In the genomic region with DNA sequence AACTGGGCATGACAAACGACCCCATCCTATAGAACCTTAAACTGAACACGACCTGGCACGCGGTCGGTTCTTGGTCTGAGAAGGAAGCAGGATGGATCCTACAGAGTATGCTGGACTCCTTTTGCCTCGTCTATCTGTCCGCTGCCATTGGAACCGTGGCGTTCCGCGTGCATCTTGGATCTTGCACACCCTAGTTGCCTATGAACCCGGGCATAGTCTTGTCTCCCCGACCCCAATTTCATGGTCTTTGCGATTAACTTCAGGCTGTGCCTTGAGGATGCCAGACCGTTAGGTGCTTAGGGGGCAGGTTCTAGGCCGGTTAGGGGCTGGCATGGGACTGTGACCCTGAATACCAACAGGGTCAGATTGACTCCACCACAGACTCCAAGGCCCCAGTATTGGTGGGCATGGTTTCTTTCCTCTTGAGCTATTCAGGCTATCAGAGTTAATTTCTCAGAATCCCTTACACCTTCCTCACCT, we compare ENCODE assay signal across 7 mouse cellular contexts. TPM values are rescaled to one million over a fixed set of nuclear protein-coding genes. Genes with fewer than 3 reads are reported as not detected.
A peak's percentile ranks its signal among the peaks of the same experiment; 100 is the strongest.
DNase-seq lines count a peak whose midpoint lies in the region; ATAC-seq and TF ChIP-seq lines count a peak whose summit lies in the region.

No protein-coding gene starts in this region.

- H3K4me1 ChIP-seq in liver, embryonic 11.5 days (replicated peaks; ENCODE audit: control insufficient read depth, insufficient read depth, low read length), result peaks cover 21% of the 10 kb centered on the region
- H3K4me1 ChIP-seq in embryonic fibroblast, embryonic 13.5 days (ENCODE audit: control insufficient read depth, insufficient read depth, low read length), result peaks cover 12% of the 10 kb centered on the region; the same call in 1 of the 2 replicates
- H3K4me1 ChIP-seq in intestine, embryonic 15.5 days (replicated peaks), result peaks cover 31% of the 10 kb centered on the region
- H3K4me1 ChIP-seq in neural tube, embryonic 13.5 days (replicated peaks), result peaks cover 47% of the 10 kb centered on the region

- peak overlapping the region; percentile 78 for H3K9ac ChIP-seq in liver, embryonic 11.5 days (ENCODE audit: low read depth, low read length)
- peak overlapping the region; percentile 89 for H3K9ac ChIP-seq in intestine, embryonic 15.5 days
- peak overlapping the region; percentile 100 for H3K9ac ChIP-seq in neural tube, embryonic 13.5 days

- H3K9me3 ChIP-seq in liver, embryonic 11.5 days (ENCODE audit: control insufficient read depth, low read length), result no peaks in the 10 kb centered on the region
- H3K9me3 ChIP-seq in intestine, embryonic 15.5 days, result no peaks in the 10 kb centered on the region
- H3K9me3 ChIP-seq in neural tube, embryonic 13.5 days, result no peaks in the 10 kb centered on the region

- WGBS in liver, embryonic 11.5 days, result 15% methylated on average over 16 of the region's 16 CpGs
- 10% methylated on average over 16 of the region's 16 CpGs for WGBS in intestine, embryonic 15.5 days
- WGBS in neural tube, embryonic 13.5 days, result 4% methylated on average over 16 of the region's 16 CpGs

- no peak for DNase-seq in liver, embryonic 11.5 days (ENCODE audit: low spot score)
- no peak for DNase-seq in liver
- no peak for DNase-seq in adrenal gland, adult (ENCODE audit: inconsistent age in 2 of 2, low spot score in 1 of 2)
- DNase-seq in kidney, postnatal 36 days, result no peak

- no peak for ATAC-seq in liver, embryonic 11.5 days (replicated peaks; ENCODE audit: low FRiP score)
- ATAC-seq in intestine, embryonic 15.5 days, result no peak
- ATAC-seq in neural tube, embryonic 13.5 days (ENCODE audit: low read depth), result peak; percentile 0; the same call in 1 of the 2 replicates

- TF ChIP-seq CTCF in embryonic fibroblast, embryonic 13.5 days (IDR thresholded peaks at IDR 0.05; ENCODE audit: borderline replicate concordance, insufficient read depth, low read length), result no peak

- H3K27me3 ChIP-seq in liver, embryonic 11.5 days (replicated peaks; ENCODE audit: control insufficient read depth, insufficient read depth, low read length), result peaks cover 50% of the 10 kb centered on the region
- H3K27me3 ChIP-seq in intestine, embryonic 15.5 days (replicated peaks), result no peaks in the 10 kb centered on the region
- H3K27me3 ChIP-seq in neural tube, embryonic 13.5 days, result no peaks in the 10 kb centered on the region

- no peaks in the 10 kb centered on the region for H3K36me3 ChIP-seq in liver, embryonic 11.5 days (ENCODE audit: control insufficient read depth, insufficient read depth, low read length)
- H3K36me3 ChIP-seq in intestine, embryonic 15.5 days, result no peaks in the 10 kb centered on the region
- no peaks in the 10 kb centered on the region for H3K36me3 ChIP-seq in neural tube, embryonic 13.5 days

- H3K4me2 ChIP-seq in liver, embryonic 11.5 days, result peak overlapping the region; percentile 81
- H3K4me2 ChIP-seq in intestine, embryonic 15.5 days (replicated peaks), result peak overlapping the region; percentile 85
- H3K4me2 ChIP-seq in neural tube, embryonic 13.5 days, result peak overlapping the region; percentile 100

- H3K27ac ChIP-seq in liver, embryonic 11.5 days (ENCODE audit: low read depth, low read length), result peak overlapping the region; percentile 89
- 0 out of 2 replicates have a peak overlapping the region, but pooled peaks have one; percentile 3 for H3K27ac ChIP-seq in embryonic fibroblast, embryonic 13.5 days (ENCODE audit: insufficient read depth, low read length)
- H3K27ac ChIP-seq in intestine, embryonic 15.5 days, result peak overlapping the region; percentile 95
- peak overlapping the region; percentile 99 for H3K27ac ChIP-seq in neural tube, embryonic 13.5 days (replicated peaks)

- TF ChIP-seq POLR2A in embryonic fibroblast, embryonic 13.5 days (IDR thresholded peaks at IDR 0.05; ENCODE audit: low read depth, low read length), result no peak

- peak overlapping the region; percentile 71 for H3K4me3 ChIP-seq in liver, embryonic 11.5 days (ENCODE audit: low read depth, low read length)
- H3K4me3 ChIP-seq in embryonic fibroblast, embryonic 13.5 days (ENCODE audit: insufficient read depth, low read length), result peak overlapping the region; percentile 39
- H3K4me3 ChIP-seq in intestine, embryonic 15.5 days (replicated peaks), result peak overlapping the region; percentile 88
- peak overlapping the region; percentile 98 for H3K4me3 ChIP-seq in neural tube, embryonic 13.5 days

RNA-seq across cellular contexts. Expression of gene Soga1, which starts 0.7 kb away (rescaled TPM):
- polyA plus RNA-seq in liver, embryonic 11.5 days (2014; fragmentation: Nextera tagmentation; extraction: Ambion mirVana), result 4.0 and 5.3 TPM in 2 replicates
- polyA plus RNA-seq in embryonic fibroblast, embryonic 13.5 days (2011; ENCODE audit: insufficient read length, low read depth, missing spikeins), result 20.2 and 21.8 TPM in 2 replicates
- 2.0 and 2.3 TPM in 2 replicates for polyA plus RNA-seq in intestine, embryonic 15.5 days (2015; fragmentation: Nextera tagmentation; extraction: Ambion mirVana)
- 4.5 and 5.9 TPM in 2 replicates for polyA plus RNA-seq in neural tube, embryonic 13.5 days (2015; fragmentation: Nextera tagmentation; extraction: Ambion mirVana)

RNA-seq across cellular contexts. Expression of gene Tldc2, which starts 7.1 kb away (rescaled TPM):
- not detected in 2 replicates for polyA plus RNA-seq in liver, embryonic 11.5 days (2014; fragmentation: Nextera tagmentation; extraction: Ambion mirVana)
- not detected in 2 replicates for polyA plus RNA-seq in embryonic fibroblast, embryonic 13.5 days (2011; ENCODE audit: insufficient read length, low read depth, missing spikeins)
- not detected in 2 replicates for polyA plus RNA-seq in intestine, embryonic 15.5 days (2015; fragmentation: Nextera tagmentation; extraction: Ambion mirVana)
- not detected in 2 replicates for polyA plus RNA-seq in neural tube, embryonic 13.5 days (2015; fragmentation: Nextera tagmentation; extraction: Ambion mirVana)

RNA-seq across cellular contexts. Expression of gene Samhd1, which starts 55.3 kb away (rescaled TPM):
- 33.1 and 33.2 TPM in 2 replicates for polyA plus RNA-seq in liver, embryonic 11.5 days (2014; fragmentation: Nextera tagmentation; extraction: Ambion mirVana)
- 79.5 and 83.7 TPM in 2 replicates for polyA plus RNA-seq in embryonic fibroblast, embryonic 13.5 days (2011; ENCODE audit: insufficient read length, low read depth, missing spikeins)
- polyA plus RNA-seq in intestine, embryonic 15.5 days (2015; fragmentation: Nextera tagmentation; extraction: Ambion mirVana), result 23.5 and 23.7 TPM in 2 replicates
- polyA plus RNA-seq in neural tube, embryonic 13.5 days (2015; fragmentation: Nextera tagmentation; extraction: Ambion mirVana), result 12.0 and 12.9 TPM in 2 replicates

Comparison
In these comparisons a context has a peak if more than half of its experiments do, and no peak if none do; other contexts are left out.
1. H3K27ac ChIP-seq: peak in every context shown above with its lines; median percentile 99 in neural tube, embryonic 13.5 days; 95 in intestine, embryonic 15.5 days; 89 in liver, embryonic 11.5 days; 3 in embryonic fibroblast, embryonic 13.5 days.
2. H3K4me3 ChIP-seq: peak in every context shown above with its lines; median percentile 98 in neural tube, embryonic 13.5 days; 88 in intestine, embryonic 15.5 days; 71 in liver, embryonic 11.5 days; 39 in embryonic fibroblast, embryonic 13.5 days.